Mouse (Mus musculus) frontal cortex, postnatal 25 days (tissue): ENCODE data around the gene Ccdc70.
A peak's percentile ranks its signal among the peaks of the same experiment; 100 is the strongest.
"Not testable (repeated sequence)": the region's sequence is repeated elsewhere in the genome, so short reads cannot be mapped to it uniquely, and the experiment has no call there.

Experiments used
- DNase-seq, 2 experiments: peaks; one replicate each; pipeline ENCODE4 v3.0.0; 2022; ENCODE audit warnings: low spot score in 2 of 2

Gene Ccdc70

GRCm38 (mm10) chr8:21969475-21969874 lies at the start of gene Ccdc70:
Gene Ccdc70 (plus strand): TSS chr8:21969775.
- DNase-seq: no peak

- DNase-seq: not testable (repeated sequence)
Measured at GRCm38 (mm10) chr8:21930754-21931153, 38.8 kb upstream of the Ccdc70 start.

- no peak for DNase-seq
Measured at GRCm38 (mm10) chr8:21932610-21933009, 37.0 kb upstream of the Ccdc70 start, which contains the start of gene Defb15. Gene Defb15 (minus strand): TSS chr8:21932710.

GRCm38 (mm10) chr8:21938052-21938451 lies 31.5 kb upstream of the Ccdc70 start, which contains the start of gene Defb35:
Gene Defb35 (plus strand): TSS chr8:21938352.
- DNase-seq: not testable (repeated sequence)

GRCm38 (mm10) chr8:21946462-21946861 lies 23.1 kb upstream of the Ccdc70 start, which contains the start of gene Defb13:
Gene Defb13 (plus strand): TSS chr8:21946762.
- DNase-seq: no peak

GRCm38 (mm10) chr8:21947311-21948017 lies 22.1 kb upstream of the Ccdc70 start:
- no peak for DNase-seq

GRCm38 (mm10) chr8:21955321-21955720 lies 14.3 kb upstream of the Ccdc70 start:
- peak; percentile 49 to 50 for DNase-seq

GRCm38 (mm10) chr8:21956336-21956735 lies 13.2 kb upstream of the Ccdc70 start:
- no peak for DNase-seq

GRCm38 (mm10) chr8:21958414-21958813 lies 11.2 kb upstream of the Ccdc70 start, which contains the start of gene Fam90a1a:
Gene Fam90a1a (plus strand): TSS chr8:21958714.
- DNase-seq: no peak

GRCm38 (mm10) chr8:21966646-21967045 lies 2.9 kb upstream of the Ccdc70 start:
- DNase-seq: no peak

- no peak for DNase-seq
Measured at GRCm38 (mm10) chr8:21978193-21978592, 8.6 kb downstream of the Ccdc70 start.

- DNase-seq: peak in 1 of 2 experiments; percentile 21
Measured at GRCm38 (mm10) chr8:21981664-21982337, 12.2 kb downstream of the Ccdc70 start.

- DNase-seq: peak in 1 of 2 experiments; percentile 58
Measured at GRCm38 (mm10) chr8:21992184-21992583, 22.6 kb downstream of the Ccdc70 start.

GRCm38 (mm10) chr8:21995181-21995580 lies 25.6 kb downstream of the Ccdc70 start:
- no peak for DNase-seq

- no peak for DNase-seq
Measured at GRCm38 (mm10) chr8:22004750-22005522, 35.4 kb downstream of the Ccdc70 start.

- no peak for DNase-seq
Measured at GRCm38 (mm10) chr8:22006423-22006822, 36.8 kb downstream of the Ccdc70 start.

GRCm38 (mm10) chr8:22009403-22009802 lies 39.8 kb downstream of the Ccdc70 start:
- DNase-seq: no peak

- no peak for DNase-seq
Measured at GRCm38 (mm10) chr8:22013034-22013707, 43.6 kb downstream of the Ccdc70 start.

- DNase-seq: no peak
Measured at GRCm38 (mm10) chr8:22017731-22018130, 48.2 kb downstream of the Ccdc70 start.

- DNase-seq: no peak
Measured at GRCm38 (mm10) chr8:22019498-22019897, 49.9 kb downstream of the Ccdc70 start.

- DNase-seq: no peak
Measured at GRCm38 (mm10) chr8:22022244-22022643, 52.7 kb downstream of the Ccdc70 start.
